Mouse (Mus musculus): ENCODE results near the gene Retreg3. TPM values are rescaled to one million over a fixed set of nuclear protein-coding genes. Genes with fewer than 3 reads are reported as not detected.

Gene Retreg3
- total and polyA plus RNA-seq, 3 experiments: 28.5 to 31.8 (median 31.0) TPM

GRCm38 (mm10) chr11:101143338-101144225 lies 23.9 kb upstream of the Retreg3 start:
- WGBS: 31% methylated on average over 18 of the region's 19 CpGs
- Histone ChIP-seq H3K79me2 (replicated peaks; ENCODE audit: control insufficient read depth, insufficient read depth, low read length) (no peaks in the 10 kb centered on the region), H3K9ac (ENCODE audit: low read depth, low read length) (no peak overlapping the region), H3K36me3 (ENCODE audit: control insufficient read depth, insufficient read depth, low read length) (no peaks in the 10 kb centered on the region), H3K4me3 (peak overlapping the region; percentile 24; the same call in 1 of the 2 replicates), H3K27ac (no peak overlapping the region), H3K27me3 (ENCODE audit: control insufficient read depth, insufficient read depth, low read length) (no peaks in the 10 kb centered on the region), H3K4me1 (ENCODE audit: control insufficient read depth, insufficient read depth, low read length) (peaks cover 3% of the 10 kb centered on the region)
- DNase-seq: no peak
- intact Hi-C loops (cut with DNase I): no loop called here
- TF ChIP-seq EP300 (IDR thresholded peaks at IDR 0.05; ENCODE audit: insufficient read depth, low read depth, low read length): no peak

- WGBS: 94% methylated on average over 10 of the region's 10 CpGs
- Histone ChIP-seq H3K4me3 (no peak overlapping the region), H3K4me1 (ENCODE audit: control insufficient read depth, insufficient read depth, low read length) (peaks cover 3% of the 10 kb centered on the region), H3K9ac (ENCODE audit: low read depth, low read length) (no peak overlapping the region), H3K36me3 (ENCODE audit: control insufficient read depth, insufficient read depth, low read length) (no peaks in the 10 kb centered on the region), H3K27me3 (ENCODE audit: control insufficient read depth, insufficient read depth, low read length) (no peaks in the 10 kb centered on the region), H3K27ac (no peak overlapping the region), H3K79me2 (replicated peaks; ENCODE audit: control insufficient read depth, insufficient read depth, low read length) (no peaks in the 10 kb centered on the region)
- no peak for DNase-seq
- intact Hi-C loops (cut with DNase I): no loop called here
- TF ChIP-seq CTCF (IDR thresholded peaks at IDR 0.05) (no peak), POLR2A (IDR thresholded peaks at IDR 0.05; ENCODE audit: insufficient read depth, low read depth, low read length) (no peak), EP300 (IDR thresholded peaks at IDR 0.05; ENCODE audit: insufficient read depth, low read depth, low read length) (no peak)
Measured at GRCm38 (mm10) chr11:101142215-101142967, 22.7 kb upstream of the Retreg3 start.

- DNase-seq: no peak
- Histone ChIP-seq H3K79me2 (replicated peaks; ENCODE audit: control insufficient read depth, insufficient read depth, low read length) (no peaks in the 10 kb centered on the region), H3K4me1 (ENCODE audit: control insufficient read depth, insufficient read depth, low read length) (peaks cover 3% of the 10 kb centered on the region), H3K27ac (no peak overlapping the region), H3K36me3 (ENCODE audit: control insufficient read depth, insufficient read depth, low read length) (no peaks in the 10 kb centered on the region), H3K27me3 (ENCODE audit: control insufficient read depth, insufficient read depth, low read length) (no peaks in the 10 kb centered on the region), H3K9ac (ENCODE audit: low read depth, low read length) (no peak overlapping the region), H3K4me3 (no peak overlapping the region)
- intact Hi-C loops (cut with DNase I): no loop called here
- TF ChIP-seq EP300 (IDR thresholded peaks at IDR 0.05; ENCODE audit: insufficient read depth, low read depth, low read length): no peak
- TF ChIP-seq POLR2A (IDR thresholded peaks at IDR 0.05; ENCODE audit: insufficient read depth, low read depth, low read length): no peak
- TF ChIP-seq CTCF (IDR thresholded peaks at IDR 0.05): no peak
- 89% methylated on average over 8 of the region's 8 CpGs for WGBS
Measured at GRCm38 (mm10) chr11:101141088-101141487, 21.4 kb upstream of the Retreg3 start.

- peak in 1 of 2 experiments; percentile 50 for DNase-seq
- Histone ChIP-seq H3K9ac (ENCODE audit: low read depth, low read length) (peak overlapping the region; percentile 79), H3K79me2 (replicated peaks; ENCODE audit: control insufficient read depth, insufficient read depth, low read length) (no peaks in the 10 kb centered on the region), H3K27me3 (ENCODE audit: control insufficient read depth, insufficient read depth, low read length) (no peaks in the 10 kb centered on the region), H3K36me3 (ENCODE audit: control insufficient read depth, insufficient read depth, low read length) (no peaks in the 10 kb centered on the region), H3K4me3 (peak overlapping the region; percentile 22), H3K4me1 (ENCODE audit: control insufficient read depth, insufficient read depth, low read length) (peaks cover 3% of the 10 kb centered on the region), H3K27ac (peak overlapping the region; percentile 17)
- intact Hi-C loops (cut with DNase I): no loop called here
- TF ChIP-seq CTCF (IDR thresholded peaks at IDR 0.05) (no peak), EP300 (IDR thresholded peaks at IDR 0.05; ENCODE audit: insufficient read depth, low read depth, low read length) (no peak), POLR2A (IDR thresholded peaks at IDR 0.05; ENCODE audit: insufficient read depth, low read depth, low read length) (no peak)
- WGBS: 28% methylated on average over 27 of the region's 27 CpGs
Measured at GRCm38 (mm10) chr11:101140164-101140819, 20.6 kb upstream of the Retreg3 start.

GRCm38 (mm10) chr11:101138536-101139181 lies 19.0 kb upstream of the Retreg3 start:
- DNase-seq: no peak
- H3K27me3 ChIP-seq (ENCODE audit: control insufficient read depth, insufficient read depth, low read length): no peaks in the 10 kb centered on the region
- H3K4me3 ChIP-seq: 0 out of 2 replicates have a peak overlapping the region, but pooled peaks have one; percentile 16
- H3K27ac ChIP-seq: no peak overlapping the region
- H3K4me1 ChIP-seq (ENCODE audit: control insufficient read depth, insufficient read depth, low read length): peaks cover 3% of the 10 kb centered on the region
- no peaks in the 10 kb centered on the region for H3K36me3 ChIP-seq (ENCODE audit: control insufficient read depth, insufficient read depth, low read length)
- intact Hi-C loops (cut with DNase I): loop anchor here (5.0 kb wide), 1 partner anchor 34 kb away; the partner anchor contains the start of genes Cntnap1 and Plekhh3
- WGBS: 30% methylated on average over 15 of the region's 15 CpGs
- 0 out of 2 replicates have a peak overlapping the region, but pooled peaks have one; percentile 29 for H3K9ac ChIP-seq (ENCODE audit: low read depth, low read length)
- H3K79me2 ChIP-seq (replicated peaks; ENCODE audit: control insufficient read depth, insufficient read depth, low read length): no peaks in the 10 kb centered on the region
- TF ChIP-seq CTCF (IDR thresholded peaks at IDR 0.05) (no peak), EP300 (IDR thresholded peaks at IDR 0.05; ENCODE audit: insufficient read depth, low read depth, low read length) (no peak), POLR2A (IDR thresholded peaks at IDR 0.05; ENCODE audit: insufficient read depth, low read depth, low read length) (no peak)

Measured in heart, adult 2 months (tissue).